In the genomic region with DNA sequence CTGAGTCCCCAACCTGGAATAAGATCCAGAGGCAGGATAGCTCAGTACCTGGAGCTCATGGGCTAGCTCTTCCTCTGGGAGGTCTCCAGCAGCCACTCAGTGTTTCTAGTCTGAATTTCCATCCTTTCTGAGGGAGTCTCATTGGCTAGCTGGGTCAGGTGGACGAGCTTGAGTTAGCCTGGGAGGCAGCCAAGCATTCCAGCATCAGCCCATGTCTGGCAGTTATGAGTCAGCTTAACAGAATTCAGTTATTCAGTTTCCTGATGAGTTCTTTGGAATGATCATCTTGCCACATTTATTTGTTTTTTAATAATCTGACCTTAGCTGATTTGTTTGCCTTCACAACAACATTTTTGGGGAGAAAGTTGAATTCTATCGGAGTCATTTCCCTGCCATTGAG, we compare ENCODE assay signal across 14 mouse cellular contexts. TPM values are rescaled to one million over a fixed set of nuclear protein-coding genes. Genes with fewer than 3 reads are reported as not detected.
DNase-seq lines count a peak whose midpoint lies in the region; ATAC-seq and TF ChIP-seq lines count a peak whose summit lies in the region.
"Had no signal": no experiment of that assay in that cellular context is flagged by ENCODE, and none has a peak within 500 bp of the region (broad histone marks: within the 10 kb centered on the region; RNA-seq: fewer than 3 reads in every experiment).

No protein-coding gene starts in this region.

- H3K4me2 ChIP-seq in limb, embryonic 14.5 days (replicated peaks; ENCODE audit: low read depth, low read length, severe bottlenecking): no peak overlapping the region
- H3K4me2 ChIP-seq: heart, embryonic 13.5 days; liver, embryonic 13.5 days had no signal

- H3K9ac ChIP-seq in limb, embryonic 14.5 days (ENCODE audit: low read depth, low read length, severe bottlenecking): no peak overlapping the region
- H3K9ac ChIP-seq: heart, embryonic 13.5 days; liver, embryonic 13.5 days had no signal

- peak; percentile 19 to 31 for DNase-seq in frontal cortex, postnatal 36 days (ENCODE audit: low spot score in 2 of 2)
- DNase-seq in frontal cortex, postnatal 14 days (ENCODE audit: low spot score in 2 of 2): no peak
- DNase-seq in limb, embryonic 14.5 days (ENCODE audit: low spot score): peak; percentile 33
- no peak for DNase-seq in limb, embryonic 10.5 days (ENCODE audit: low spot score)
- peak; percentile 31 for DNase-seq in MN1 (ENCODE audit: low spot score)
- DNase-seq in gastrocnemius, adult 18-20 months (ENCODE audit: low spot score): peak; percentile 28
- DNase-seq in embryo, embryonic 9.5 days (ENCODE audit: extremely low spot score): no peak
- DNase-seq: cerebellum, adult 9-11 months; liver, embryonic 13.5 days had no signal

- no peak overlapping the region for H3K27ac ChIP-seq in limb, embryonic 14.5 days (replicated peaks; ENCODE audit: low read depth, low read length)
- no peak overlapping the region for H3K27ac ChIP-seq in limb, embryonic 10.5 days
- H3K27ac ChIP-seq: heart, embryonic 13.5 days; layer of hippocampus, adult 2 months; liver, embryonic 13.5 days had no signal

- H3K36me3 ChIP-seq in limb, embryonic 14.5 days (ENCODE audit: control insufficient read depth, insufficient read depth, low read length): no peaks in the 10 kb centered on the region
- H3K36me3 ChIP-seq in limb, embryonic 10.5 days: no peaks in the 10 kb centered on the region
- H3K36me3 ChIP-seq: heart, embryonic 13.5 days; liver, embryonic 13.5 days had no signal

- no peak overlapping the region for H3K4me3 ChIP-seq in limb, embryonic 14.5 days (replicated peaks; ENCODE audit: low read length)
- no peak overlapping the region for H3K4me3 ChIP-seq in limb, embryonic 10.5 days
- H3K4me3 ChIP-seq: heart, embryonic 13.5 days; layer of hippocampus, adult 2 months; liver, embryonic 13.5 days had no signal

- TF ChIP-seq POLR2A in limb, embryonic 14.5 days (IDR thresholded peaks at IDR 0.05; ENCODE audit: borderline replicate concordance, extremely low read depth, insufficient read depth, insufficient read length): no peak

- WGBS in limb, embryonic 14.5 days: 67% methylated on average over 2 of the region's 2 CpGs
- WGBS in limb, embryonic 10.5 days: 79% methylated on average over 2 of the region's 2 CpGs

- no peaks in the 10 kb centered on the region for H3K27me3 ChIP-seq in limb, embryonic 14.5 days (ENCODE audit: control insufficient read depth, insufficient read depth, low read length)
- H3K27me3 ChIP-seq in limb, embryonic 10.5 days (ENCODE audit: low read depth, poor library complexity, severe bottlenecking): no peaks in the 10 kb centered on the region
- H3K27me3 ChIP-seq: liver, embryonic 13.5 days had no signal

- no peak for ATAC-seq in limb, embryonic 14.5 days (ENCODE audit: low FRiP score, low read depth)
- no peak for ATAC-seq in inflammation-experienced regulatory T-cells, adult 6 months
- ATAC-seq: midbrain, embryonic 16.5 days had no signal

- no peaks in the 10 kb centered on the region for H3K4me1 ChIP-seq in limb, embryonic 14.5 days (ENCODE audit: control insufficient read depth, insufficient read depth, low read length)
- H3K4me1 ChIP-seq in limb, embryonic 10.5 days: no peaks in the 10 kb centered on the region
- H3K4me1 ChIP-seq: liver, embryonic 13.5 days had no signal

- H3K9me3 ChIP-seq in limb, embryonic 14.5 days (ENCODE audit: control insufficient read depth, low read length): no peaks in the 10 kb centered on the region
- H3K9me3 ChIP-seq in limb, embryonic 10.5 days (replicated peaks): no peaks in the 10 kb centered on the region
- H3K9me3 ChIP-seq: heart, embryonic 13.5 days; liver, embryonic 13.5 days had no signal

RNA-seq across cellular contexts. Expression of a gene that starts 14.7 kb away (rescaled TPM):
- 3.0 and 4.2 TPM in 2 replicates for polyA plus RNA-seq in limb, embryonic 14.5 days (2012; rRNA removed)
- 6.8 and 7.3 TPM in 2 replicates for polyA plus RNA-seq in limb, embryonic 14.5 days (2014; fragmentation: Nextera tagmentation; extraction: Ambion mirVana)
- 0.78 and 1.2 TPM in 2 replicates for polyA plus RNA-seq in limb, embryonic 10.5 days (2016; fragmentation: Nextera tagmentation; extraction: Ambion mirVana)
- 1 to 10 TPM; 2.4 to 3.0 TPM for total RNA-seq in gastrocnemius, adult 18-20 months (2021)
- polyA plus RNA-seq in inflammation-experienced regulatory T-cells, adult 6 months (2017; shearing (Covaris generic)): not detected

RNA-seq across cellular contexts. Expression of a gene that starts 29.1 kb away (rescaled TPM):
- polyA plus RNA-seq in limb, embryonic 14.5 days (2012; rRNA removed): 1.5 and 2.0 TPM in 2 replicates
- polyA plus RNA-seq in limb, embryonic 14.5 days (2014; fragmentation: Nextera tagmentation; extraction: Ambion mirVana): 5.0 and 6.5 TPM in 2 replicates
- polyA plus RNA-seq in limb, embryonic 10.5 days (2016; fragmentation: Nextera tagmentation; extraction: Ambion mirVana): 1.3 and 1.6 TPM in 2 replicates
- total RNA-seq in gastrocnemius, adult 18-20 months (2021): 1 to 10 TPM; 3.8 to 6.5 TPM
- 1 to 10 TPM in 1 of 3 experiments, not detected in 2; 1.3 TPM for polyA plus RNA-seq in inflammation-experienced regulatory T-cells, adult 6 months (2017; shearing (Covaris generic))

RNA-seq across cellular contexts. Expression of a gene that starts 33.4 kb away (rescaled TPM):
- 0.48 and 0.81 TPM in 2 replicates for polyA plus RNA-seq in limb, embryonic 14.5 days (2012; rRNA removed)
- polyA plus RNA-seq in limb, embryonic 14.5 days (2014; fragmentation: Nextera tagmentation; extraction: Ambion mirVana): 0.70 and 0.81 TPM in 2 replicates
- polyA plus RNA-seq in limb, embryonic 10.5 days (2016; fragmentation: Nextera tagmentation; extraction: Ambion mirVana): not detected in 2 replicates
- not detected for total RNA-seq in gastrocnemius, adult 18-20 months (2021)
- 1,000 to 10,000 TPM in 1 of 3 experiments, 100 to 1,000 TPM in 2; 180 to 6,393 (median 256) TPM for polyA plus RNA-seq in inflammation-experienced regulatory T-cells, adult 6 months (2017; shearing (Covaris generic))
- total RNA-seq: layer of hippocampus, adult 2 months had no signal
- polyA plus RNA-seq: midbrain, embryonic 16.5 days had no signal

RNA-seq across cellular contexts. Expression of a gene that starts 41.8 kb away (rescaled TPM):
- not detected in 2 replicates for polyA plus RNA-seq in limb, embryonic 14.5 days (2012; rRNA removed)
- polyA plus RNA-seq in limb, embryonic 14.5 days (2014; fragmentation: Nextera tagmentation; extraction: Ambion mirVana): not detected in 2 replicates
- polyA plus RNA-seq in limb, embryonic 10.5 days (2016; fragmentation: Nextera tagmentation; extraction: Ambion mirVana): not detected in 2 replicates
- total RNA-seq in gastrocnemius, adult 18-20 months (2021): not detected
- 1 to 10 TPM in 1 of 3 experiments, under 1 TPM in 1, not detected in 1; 0.24 to 6.5 TPM for polyA plus RNA-seq in inflammation-experienced regulatory T-cells, adult 6 months (2017; shearing (Covaris generic))
- total RNA-seq: layer of hippocampus, adult 2 months had no signal
- polyA plus RNA-seq: heart, embryonic 13.5 days; liver, embryonic 13.5 days; midbrain, embryonic 16.5 days; stomach, embryonic 16.5 days had no signal

Comparison
In these comparisons a context has a peak if more than half of its experiments do, and no peak if none do; other contexts are left out.
1. DNase-seq: peak in frontal cortex, postnatal 36 days (2 of 2), limb, embryonic 14.5 days (single experiment), MN1 (single experiment) and gastrocnemius, adult 18-20 months (single experiment); none in frontal cortex, postnatal 14 days (0 of 2), limb, embryonic 10.5 days (single experiment) and embryo, embryonic 9.5 days (single experiment).
2. RNA of a gene that starts 33.4 kb away (polyA plus RNA-seq): 180 to 6,393 TPM in inflammation-experienced regulatory T-cells, adult 6 months; 0.48 to 0.81 TPM in limb, embryonic 14.5 days and not detected in limb, embryonic 10.5 days; every median in the first group is over 10 times any median in the second.